Mouse (Mus musculus) cerebellum, adult 2 months (tissue): ENCODE results near the gene Idua. TPM values are rescaled to one million over a fixed set of nuclear protein-coding genes. Genes with fewer than 3 reads are reported as not detected.
A peak's percentile ranks its signal among the peaks of the same experiment; 100 is the strongest.

Experiments
- DNase-seq, 2 experiments: peaks; one replicate each; pipeline ENCODE4 v3.0.0; 2021
- H3K27ac ChIP-seq: fragments of 200-500 bp; 2 replicates; pipeline ENCODE4 v1.5.1; 2012; ENCODE audit warnings: low read length, control low read depth, inconsistent platforms; ENCODE audit not compliant: insufficient read depth
- H3K27me3 ChIP-seq: fragments of 200-500 bp; 2 replicates; pipeline ENCODE4 v1.6.1; 2012; ENCODE audit warnings: inconsistent platforms, mild to moderate bottlenecking, low read length, moderate library complexity; ENCODE audit not compliant: control insufficient read depth, insufficient read depth
- H3K4me1 ChIP-seq: fragments of 200-500 bp; 2 replicates; pipeline ENCODE4 v1.6.1; 2011; ENCODE audit warnings: low read length; ENCODE audit not compliant: control insufficient read depth, insufficient read depth
- H3K4me3 ChIP-seq: fragments of 200-500 bp; replicated peaks from 2 replicates; pipeline ENCODE3; 2011; ENCODE audit warnings: mild to moderate bottlenecking, low read depth, low read length, control low read depth; ENCODE audit not compliant: insufficient read depth
- CTCF ChIP-seq: fragments of 200-500 bp; IDR thresholded peaks from 2 replicates; pipeline ENCODE4 v1.5.1; 2011; ENCODE audit warnings: low read depth, mild to moderate bottlenecking, control low read depth, low read length, moderate library complexity, borderline replicate concordance; ENCODE audit not compliant: insufficient read depth
- POLR2A ChIP-seq: fragments of 200-500 bp; IDR thresholded peaks from 2 replicates; pipeline ENCODE4 v1.6.1; 2011; ENCODE audit warnings: low read length, control low read depth, borderline replicate concordance; ENCODE audit not compliant: insufficient read depth
- WGBS: fragments of 180-500 bp; shearing (Covaris S2); methylation state at CpG from one replicate; pipeline ENCODE4 v1.1.7; 2018; 5-methylcytosine and 5-hydroxymethylcytosine counted together
- polyA plus RNA-seq: library from polyadenylated mRNA; depleted of rRNA; stranded (reverse); fragments of >200 nt; gene quantifications from 2 replicates; pipeline ENCODE4 v1.2.3, GENCODE M21; 2012

The Idua gene
- polyA plus RNA-seq, 1 experiment = 29.0 TPM

- WGBS = 88% methylated on average over 11 of the region's 11 CpGs
- no peak for DNase-seq
- H3K4me3 ChIP-seq = no peak overlapping the region
- no peak overlapping the region for H3K27ac ChIP-seq
- TF ChIP-seq CTCF = no peak
- TF ChIP-seq POLR2A = no peak
- H3K27me3 ChIP-seq = no peaks in the 10 kb centered on the region
- H3K4me1 ChIP-seq = peaks cover 33% of the 10 kb centered on the region
Observed at GRCm38 (mm10) chr5:108648937-108649576, 11.1 kb upstream of the Idua start.

DNA sequence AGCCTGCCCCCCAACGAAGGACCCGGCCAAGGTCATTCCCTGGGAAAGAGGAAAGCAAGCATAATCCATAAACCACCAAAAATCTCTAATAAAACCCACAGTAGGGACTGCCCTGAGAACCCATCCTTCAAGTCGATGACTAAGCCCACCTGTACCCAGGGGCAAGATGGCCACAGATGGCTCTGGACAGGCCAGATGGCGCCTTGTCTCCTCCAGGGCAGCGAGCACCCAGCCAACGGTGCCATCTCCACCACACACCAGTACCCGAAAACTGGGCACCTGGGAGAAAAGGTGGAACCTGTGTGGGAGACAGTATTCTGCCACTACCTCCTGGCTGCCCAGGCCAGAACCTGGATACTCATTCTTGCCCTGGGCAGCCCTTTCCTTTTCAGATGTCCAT, 9.8 kb upstream of the Idua start:
- H3K27ac ChIP-seq = peak overlapping the region; percentile 58
- 44% methylated on average over 7 of the region's 7 CpGs for WGBS

GRCm38 (mm10) chr5:108651136-108651720, 8.9 kb upstream of the Idua start:
- Histone ChIP-seq H3K27me3 (no peaks in the 10 kb centered on the region), H3K4me1 (peaks cover 25% of the 10 kb centered on the region), H3K27ac (0 out of 2 replicates have a peak overlapping the region, but pooled peaks have one; percentile 58), H3K4me3 (no peak overlapping the region)
- WGBS = 82% methylated on average over 5 of the region's 5 CpGs
- TF ChIP-seq CTCF (no peak), POLR2A (no peak)
- no peak for DNase-seq

More for the DNA sequence above, 9.8 kb upstream of the Idua start:
- H3K4me3 ChIP-seq = no peak overlapping the region
- DNase-seq = peak; percentile 62 to 77
- TF ChIP-seq CTCF = no peak
- TF ChIP-seq POLR2A = no peak
- H3K4me1 ChIP-seq = peaks cover 33% of the 10 kb centered on the region
- H3K27me3 ChIP-seq = no peaks in the 10 kb centered on the region

- Histone ChIP-seq H3K4me3 (no peak overlapping the region), H3K27ac (no peak overlapping the region), H3K4me1 (peaks cover 24% of the 10 kb centered on the region), H3K27me3 (no peaks in the 10 kb centered on the region)
- TF ChIP-seq CTCF (peak; percentile 77), POLR2A (no peak)
- 55% methylated on average over 1 of the region's 1 CpGs for WGBS
- DNase-seq = peak; percentile 72 to 86
Observed at GRCm38 (mm10) chr5:108651823-108652222, 8.3 kb upstream of the Idua start.

DNA sequence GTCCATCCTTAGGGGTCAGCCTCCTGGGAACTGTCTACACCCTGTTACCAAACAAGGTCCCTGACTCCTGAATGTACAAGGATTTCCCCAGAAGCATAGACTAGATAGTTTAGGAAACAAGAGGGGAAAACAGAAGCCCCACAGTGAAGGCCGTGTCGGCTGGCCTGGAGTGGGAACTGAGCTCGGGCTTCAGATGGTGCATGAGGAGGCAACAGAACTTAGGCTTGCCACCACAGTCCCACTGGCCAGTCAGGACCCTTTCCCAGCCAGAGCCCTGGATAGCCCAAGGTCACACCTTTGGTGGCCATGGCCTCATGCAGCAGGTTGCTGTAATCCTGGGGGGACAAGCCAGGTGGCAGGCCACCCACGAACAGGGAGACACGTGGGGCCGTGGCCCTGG, 6.8 kb upstream of the Idua start:
- 81% methylated on average over 6 of the region's 6 CpGs for WGBS
- no peak for TF ChIP-seq CTCF
- no peak for TF ChIP-seq POLR2A
- no peak overlapping the region for H3K27ac ChIP-seq
- peaks cover 30% of the 10 kb centered on the region for H3K4me1 ChIP-seq
- DNase-seq = peak in 1 of 2 experiments; percentile 15
- H3K27me3 ChIP-seq = no peaks in the 10 kb centered on the region
- no peak overlapping the region for H3K4me3 ChIP-seq

DNA sequence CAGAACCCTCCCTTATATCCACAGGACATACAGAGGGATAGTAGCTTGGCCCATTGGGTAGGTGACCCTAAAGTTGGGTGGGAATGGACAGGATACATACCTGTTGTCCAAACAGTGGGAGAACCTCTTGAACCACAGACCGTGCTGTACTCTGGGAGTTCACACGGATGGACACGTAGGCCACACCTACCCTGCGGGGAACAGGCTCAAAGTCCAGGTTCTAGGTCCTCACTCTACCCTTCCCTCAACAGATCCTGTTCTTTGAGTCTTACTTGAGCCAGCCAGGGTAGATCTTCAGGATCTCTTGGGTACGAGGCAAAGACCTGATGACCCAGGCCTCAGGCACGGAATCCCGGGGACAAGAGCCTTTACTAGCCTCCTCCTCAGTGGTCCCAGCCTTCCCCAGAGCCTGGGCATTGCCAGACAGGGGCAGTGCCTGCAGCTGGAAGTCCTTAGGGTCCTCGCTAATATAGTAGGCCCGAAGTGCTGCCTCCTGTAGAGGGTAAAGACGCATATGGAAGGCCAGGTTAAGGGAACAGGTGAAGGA, 5.6 kb upstream of the Idua start:
- WGBS = 91% methylated on average over 10 of the region's 10 CpGs

DNA sequence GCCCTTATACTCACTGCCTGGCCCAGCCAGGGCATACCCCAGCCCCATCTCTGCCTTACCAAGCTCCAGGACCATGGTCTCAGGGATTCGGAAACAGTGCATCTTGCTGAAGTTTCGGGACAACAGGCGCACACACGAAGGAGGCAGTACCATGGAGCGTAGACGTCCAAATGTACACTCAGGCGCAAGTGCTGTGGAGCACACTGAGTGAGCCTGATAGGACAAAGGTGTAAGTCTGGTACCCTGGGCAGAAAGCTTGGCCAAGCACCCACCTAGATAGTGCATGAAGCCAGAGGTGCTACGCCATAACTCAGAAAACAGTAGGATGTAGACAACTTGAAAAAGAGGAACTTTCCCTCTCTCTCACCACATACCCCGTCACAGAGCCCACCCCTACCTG, 4.8 kb upstream of the Idua start:
- Histone ChIP-seq H3K27ac (no peak overlapping the region), H3K27me3 (no peaks in the 10 kb centered on the region), H3K4me1 (peaks cover 26% of the 10 kb centered on the region), H3K4me3 (no peak overlapping the region)
- peak in 1 of 2 experiments; percentile 7 for DNase-seq
- WGBS = 95% methylated on average over 9 of the region's 9 CpGs
- TF ChIP-seq POLR2A (no peak), CTCF (no peak)

More for the DNA sequence above, 5.6 kb upstream of the Idua start:
- H3K27ac ChIP-seq = no peak overlapping the region
- TF ChIP-seq CTCF (no peak), POLR2A (no peak)
- no peak overlapping the region for H3K4me3 ChIP-seq
- peak in 1 of 2 experiments; percentile 6 for DNase-seq
- H3K27me3 ChIP-seq = no peaks in the 10 kb centered on the region
- peaks cover 34% of the 10 kb centered on the region for H3K4me1 ChIP-seq
